Mouse (Mus musculus) urinary bladder, adult 18-20 months (tissue): ENCODE measurements around the gene Sri.

Source experiments
- DNase-seq, 2 experiments: peaks; one replicate each; pipeline ENCODE4 v3.0.0; 2022; ENCODE audit warnings: low spot score in 2 of 2, mixed read lengths in 2 of 2

Sri gene

DNA sequence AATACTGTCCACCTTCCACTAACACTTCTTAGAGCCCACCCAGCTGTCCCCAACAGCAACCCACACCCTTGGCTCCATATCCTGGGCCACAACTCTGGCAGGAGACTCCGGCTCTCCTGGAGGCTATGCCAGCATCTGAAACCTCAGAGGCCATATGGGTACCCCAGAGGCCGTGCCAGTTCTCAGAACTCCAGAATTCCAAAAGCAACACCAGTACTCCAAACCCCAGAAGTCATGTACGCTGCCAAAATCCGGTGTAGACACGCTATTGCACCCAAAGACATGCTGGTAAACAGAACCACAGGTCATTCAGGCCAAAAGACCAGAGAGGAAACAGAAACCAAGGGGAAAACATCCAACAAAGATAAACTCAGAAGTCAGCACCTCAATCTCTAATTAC lies 66.4 kb downstream of the Sri start:
- DNase-seq = no peak

GRCm38 (mm10) chr5:8116561-8117168 lies 70.8 kb downstream of the Sri start:
- DNase-seq = no peak
